Mouse (Mus musculus): ENCODE measurements around the gene Tmem108. TPM values are rescaled to one million over a fixed set of nuclear protein-coding genes. Genes with fewer than 3 reads are reported as not detected.

Gene Tmem108
- polyA plus RNA-seq, 1 experiment from 2014 or later, result 12.0 TPM

DNA sequence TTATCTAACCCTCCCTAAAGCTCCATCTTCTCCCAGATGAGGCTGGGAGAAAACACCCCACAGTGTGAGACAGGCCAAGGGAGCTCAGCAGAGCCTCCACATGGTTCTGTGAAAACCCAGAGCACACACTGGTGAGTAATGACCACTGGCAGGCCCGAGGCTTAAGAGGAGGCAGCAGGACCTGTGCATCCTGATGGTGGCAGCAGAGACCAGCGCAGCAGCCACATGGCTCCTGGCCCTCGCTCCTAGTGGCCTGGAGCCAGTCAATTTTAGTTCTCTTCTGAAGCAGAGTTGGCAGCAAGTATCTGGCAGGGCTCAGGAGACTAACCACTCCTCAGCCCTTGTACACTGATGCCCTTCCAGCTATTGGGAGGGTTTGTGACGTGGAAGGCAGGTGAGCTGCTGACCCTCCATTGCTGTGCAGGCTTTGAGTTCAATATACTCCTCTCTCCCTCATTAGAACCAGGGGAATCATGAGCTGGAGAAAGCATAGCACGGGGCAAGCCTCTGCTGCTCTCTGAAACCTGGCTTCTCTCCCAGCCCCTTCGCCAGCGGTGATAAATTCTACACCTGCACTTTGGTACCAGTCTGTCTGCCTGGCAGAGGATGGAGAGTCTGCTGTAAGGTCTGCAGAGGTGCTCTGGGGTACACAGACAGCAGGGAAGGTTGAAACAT lies 267.2 kb downstream of the Tmem108 start:
- Histone ChIP-seq H3K27ac (ENCODE audit: low read depth, low read length) (no peak overlapping the region), H3K9ac (ENCODE audit: low read length) (no peak overlapping the region), H3K36me3 (ENCODE audit: control insufficient read depth, insufficient read depth, low read length) (no peaks in the 10 kb centered on the region), H3K9me3 (ENCODE audit: control insufficient read depth, low read length) (no peaks in the 10 kb centered on the region), H3K4me3 (ENCODE audit: low read depth, low read length) (no peak overlapping the region), H3K27me3 (ENCODE audit: control insufficient read depth, insufficient read depth, low read length) (no peaks in the 10 kb centered on the region; the same call in 1 of the 2 replicates), H3K4me1 (ENCODE audit: control insufficient read depth, insufficient read depth, low read length) (no peaks in the 10 kb centered on the region), H3K4me2 (no peak overlapping the region)
- WGBS, result 38% methylated on average over 7 of the region's 7 CpGs
- DNase-seq (ENCODE audit: low spot score, missing footprints) (peak; percentile 91), ATAC-seq (ENCODE audit: low FRiP score) (peak; percentile 78)

DNA sequence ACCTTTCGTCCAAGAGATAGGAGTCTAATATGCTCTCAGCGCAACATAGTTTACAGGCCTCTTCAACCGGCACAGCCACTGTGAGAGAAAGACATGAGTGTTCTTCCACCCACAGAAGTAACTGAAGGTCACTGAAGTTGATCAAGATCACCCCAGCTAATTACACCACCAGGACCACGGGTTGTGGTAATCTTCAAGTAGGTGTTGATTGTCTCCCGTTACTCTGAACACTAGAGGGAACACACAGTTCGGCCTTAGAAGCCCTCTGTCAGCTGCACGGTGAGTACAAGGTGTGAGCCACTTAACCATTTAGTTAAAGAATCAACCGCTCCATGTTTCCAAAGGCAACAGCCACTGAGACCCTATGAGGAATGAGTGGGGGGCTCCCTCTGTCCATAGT lies 269.7 kb downstream of the Tmem108 start:
- 86% methylated on average over 8 of the region's 8 CpGs for WGBS
- no peak for ATAC-seq (ENCODE audit: low FRiP score)

DNA sequence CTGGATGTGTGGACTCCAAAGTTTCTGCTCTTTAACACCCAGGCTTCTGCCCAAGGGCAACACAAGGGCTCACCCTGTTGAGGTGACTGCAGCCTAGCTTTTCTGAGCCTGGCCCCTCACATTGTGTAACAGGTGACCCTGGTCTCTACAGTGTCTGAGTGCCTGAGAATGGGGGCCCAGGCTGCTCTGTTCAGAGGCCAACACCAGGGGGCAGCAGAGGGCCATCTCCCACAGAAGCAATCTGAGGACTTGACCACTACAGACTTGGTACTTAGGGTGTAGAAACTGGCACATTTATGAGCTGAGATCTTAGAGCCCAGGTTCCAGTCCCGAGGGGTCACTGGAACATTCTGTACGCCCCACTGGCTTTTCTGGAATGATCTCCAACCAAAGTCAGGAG lies 271.2 kb downstream of the Tmem108 start:
- no peaks in the 10 kb centered on the region for H3K9me3 ChIP-seq (ENCODE audit: control insufficient read depth, low read length)
- H3K27me3 ChIP-seq (ENCODE audit: control insufficient read depth, insufficient read depth, low read length), result no peaks in the 10 kb centered on the region
- H3K4me1 ChIP-seq (ENCODE audit: control insufficient read depth, insufficient read depth, low read length), result no peaks in the 10 kb centered on the region
- peak; percentile 73 for ATAC-seq (ENCODE audit: low FRiP score)
- no peak overlapping the region for H3K4me2 ChIP-seq
- H3K36me3 ChIP-seq (ENCODE audit: control insufficient read depth, insufficient read depth, low read length), result no peaks in the 10 kb centered on the region
- H3K4me3 ChIP-seq (ENCODE audit: low read depth, low read length), result no peak overlapping the region
- H3K9ac ChIP-seq (ENCODE audit: low read length), result no peak overlapping the region
- peak; percentile 99 for DNase-seq (ENCODE audit: low spot score, missing footprints)
- WGBS, result 20% methylated on average over 2 of the region's 2 CpGs
- no peak overlapping the region for H3K27ac ChIP-seq (ENCODE audit: low read depth, low read length)

More for the DNA sequence above, 269.7 kb downstream of the Tmem108 start:
- Histone ChIP-seq H3K4me3 (ENCODE audit: low read depth, low read length) (no peak overlapping the region), H3K4me2 (no peak overlapping the region), H3K27me3 (ENCODE audit: control insufficient read depth, insufficient read depth, low read length) (no peaks in the 10 kb centered on the region), H3K4me1 (ENCODE audit: control insufficient read depth, insufficient read depth, low read length) (no peaks in the 10 kb centered on the region), H3K36me3 (ENCODE audit: control insufficient read depth, insufficient read depth, low read length) (no peaks in the 10 kb centered on the region), H3K9me3 (ENCODE audit: control insufficient read depth, low read length) (no peaks in the 10 kb centered on the region), H3K9ac (ENCODE audit: low read length) (no peak overlapping the region), H3K27ac (ENCODE audit: low read depth, low read length) (no peak overlapping the region)
- no peak for DNase-seq (ENCODE audit: low spot score, missing footprints)

DNA sequence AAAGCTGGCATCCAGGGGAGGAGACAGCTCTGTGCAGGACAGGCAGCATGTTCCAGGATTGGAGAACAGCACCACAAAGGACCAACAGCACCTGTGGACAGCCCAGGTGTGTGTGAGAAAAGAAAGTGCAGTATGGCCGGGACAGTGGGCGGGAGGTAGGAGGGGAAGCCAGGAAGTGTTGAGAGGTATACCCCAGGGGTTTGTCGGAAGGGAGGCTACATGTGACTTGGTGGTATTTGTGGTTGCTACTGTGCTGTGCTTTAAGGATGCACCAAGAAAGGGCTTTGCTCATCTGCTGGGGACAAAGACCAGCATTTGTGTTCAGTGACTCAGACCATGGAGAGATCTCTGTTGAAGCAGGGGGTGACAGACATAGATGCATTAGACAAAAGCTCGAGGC lies 271.8 kb downstream of the Tmem108 start:
- no peak for ATAC-seq (ENCODE audit: low FRiP score)
- 79% methylated on average over 4 of the region's 4 CpGs for WGBS
- H3K27ac ChIP-seq (ENCODE audit: low read depth, low read length), result no peak overlapping the region

DNA sequence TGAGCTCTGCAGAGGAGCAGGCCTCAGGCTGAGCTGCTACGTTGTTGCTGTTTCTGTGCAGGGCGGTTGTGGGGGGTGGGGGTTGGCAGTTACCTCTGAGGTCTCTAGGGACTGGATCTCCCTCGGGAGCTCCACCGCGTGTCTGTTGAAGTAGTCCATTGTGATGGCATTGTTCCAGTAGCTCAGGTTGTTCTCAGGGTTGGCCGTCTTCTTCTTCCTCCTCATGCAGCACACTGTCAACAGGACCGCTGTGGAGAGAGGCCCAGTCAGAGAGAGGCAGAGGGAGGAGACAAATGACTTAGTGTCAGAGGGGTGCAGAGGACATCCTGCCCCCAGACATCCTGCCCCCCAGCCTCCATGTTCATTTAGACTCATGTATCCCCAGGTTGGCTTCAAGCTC lies 272.5 kb downstream of the Tmem108 start:
- ATAC-seq (ENCODE audit: low FRiP score) (no peak), DNase-seq (ENCODE audit: low spot score, missing footprints) (no peak)
- 51% methylated on average over 7 of the region's 7 CpGs for WGBS
- H3K9ac ChIP-seq (ENCODE audit: low read length), result no peak overlapping the region
- H3K9me3 ChIP-seq (ENCODE audit: control insufficient read depth, low read length), result no peaks in the 10 kb centered on the region
- no peak overlapping the region for H3K4me3 ChIP-seq (ENCODE audit: low read depth, low read length)
- no peak overlapping the region for H3K4me2 ChIP-seq
- no peaks in the 10 kb centered on the region for H3K27me3 ChIP-seq (ENCODE audit: control insufficient read depth, insufficient read depth, low read length)
- H3K27ac ChIP-seq (ENCODE audit: low read depth, low read length), result no peak overlapping the region
- H3K4me1 ChIP-seq (ENCODE audit: control insufficient read depth, insufficient read depth, low read length), result no peaks in the 10 kb centered on the region
- H3K36me3 ChIP-seq (ENCODE audit: control insufficient read depth, insufficient read depth, low read length), result no peaks in the 10 kb centered on the region

More for the DNA sequence above, 271.8 kb downstream of the Tmem108 start:
- no peaks in the 10 kb centered on the region for H3K36me3 ChIP-seq (ENCODE audit: control insufficient read depth, insufficient read depth, low read length)
- no peaks in the 10 kb centered on the region for H3K4me1 ChIP-seq (ENCODE audit: control insufficient read depth, insufficient read depth, low read length)
- no peaks in the 10 kb centered on the region for H3K9me3 ChIP-seq (ENCODE audit: control insufficient read depth, low read length)
- H3K9ac ChIP-seq (ENCODE audit: low read length), result no peak overlapping the region
- no peak overlapping the region for H3K4me2 ChIP-seq
- H3K4me3 ChIP-seq (ENCODE audit: low read depth, low read length), result no peak overlapping the region
- H3K27me3 ChIP-seq (ENCODE audit: control insufficient read depth, insufficient read depth, low read length), result no peaks in the 10 kb centered on the region
- no peak for DNase-seq (ENCODE audit: low spot score, missing footprints)

DNA sequence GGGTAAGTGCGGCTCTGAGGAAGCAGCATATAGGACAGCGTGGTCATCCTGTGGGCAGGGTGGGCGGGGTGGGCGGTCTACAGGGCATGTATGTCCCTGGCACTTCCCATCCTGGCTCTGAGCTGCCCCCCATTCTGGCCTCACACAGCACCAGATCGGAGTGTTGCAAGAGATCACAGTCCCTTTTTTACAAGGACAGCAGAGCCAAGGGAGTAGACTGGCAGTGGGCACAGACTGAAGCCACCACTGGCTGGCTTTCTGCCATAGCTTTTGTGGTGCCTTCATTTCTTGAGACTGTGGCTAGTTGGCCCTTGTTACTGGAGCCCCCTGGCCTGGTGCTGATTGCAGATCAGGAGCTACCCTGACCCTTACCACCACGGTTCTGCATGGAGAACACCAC lies 275.4 kb downstream of the Tmem108 start:
- Histone ChIP-seq H3K9me3 (ENCODE audit: control insufficient read depth, low read length) (no peaks in the 10 kb centered on the region), H3K36me3 (ENCODE audit: control insufficient read depth, insufficient read depth, low read length) (no peaks in the 10 kb centered on the region), H3K27me3 (ENCODE audit: control insufficient read depth, insufficient read depth, low read length) (no peaks in the 10 kb centered on the region), H3K4me3 (ENCODE audit: low read depth, low read length) (no peak overlapping the region), H3K4me1 (ENCODE audit: control insufficient read depth, insufficient read depth, low read length) (no peaks in the 10 kb centered on the region), H3K27ac (ENCODE audit: low read depth, low read length) (no peak overlapping the region), H3K9ac (ENCODE audit: low read length) (no peak overlapping the region), H3K4me2 (no peak overlapping the region)
- WGBS, result 91% methylated on average over 6 of the region's 6 CpGs
- no peak for DNase-seq (ENCODE audit: low spot score, missing footprints)
- ATAC-seq (ENCODE audit: low FRiP score), result no peak

DNA sequence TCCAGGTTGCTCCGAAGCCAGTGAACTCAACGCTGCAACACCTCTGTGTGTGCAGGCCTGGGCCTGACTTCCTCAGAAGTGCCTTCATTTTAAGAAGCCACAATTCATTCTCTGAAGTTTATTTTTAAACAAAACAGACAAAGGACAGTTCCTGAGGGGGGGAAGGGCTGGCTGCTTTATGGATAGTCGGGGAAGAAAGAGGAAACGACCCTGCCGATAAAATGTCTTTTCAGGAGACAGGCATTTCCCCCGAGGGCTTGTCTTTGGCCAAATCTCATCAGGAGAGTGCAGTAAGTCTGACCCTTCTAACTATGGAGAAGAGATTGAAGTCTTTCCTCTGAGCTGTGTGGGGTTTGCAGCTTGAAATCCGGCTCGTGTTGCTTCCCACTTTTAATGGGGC lies 276.0 kb downstream of the Tmem108 start:
- Histone ChIP-seq H3K4me3 (ENCODE audit: low read depth, low read length) (no peak overlapping the region), H3K9me3 (ENCODE audit: control insufficient read depth, low read length) (no peaks in the 10 kb centered on the region), H3K4me2 (no peak overlapping the region), H3K27me3 (ENCODE audit: control insufficient read depth, insufficient read depth, low read length) (no peaks in the 10 kb centered on the region), H3K36me3 (ENCODE audit: control insufficient read depth, insufficient read depth, low read length) (no peaks in the 10 kb centered on the region), H3K4me1 (ENCODE audit: control insufficient read depth, insufficient read depth, low read length) (peaks cover 4% of the 10 kb centered on the region; the same call in 1 of the 2 replicates), H3K27ac (ENCODE audit: low read depth, low read length) (no peak overlapping the region), H3K9ac (ENCODE audit: low read length) (no peak overlapping the region)
- ATAC-seq (ENCODE audit: low FRiP score) (no peak), DNase-seq (ENCODE audit: low spot score, missing footprints) (no peak)
- WGBS, result 56% methylated on average over 8 of the region's 8 CpGs

DNA sequence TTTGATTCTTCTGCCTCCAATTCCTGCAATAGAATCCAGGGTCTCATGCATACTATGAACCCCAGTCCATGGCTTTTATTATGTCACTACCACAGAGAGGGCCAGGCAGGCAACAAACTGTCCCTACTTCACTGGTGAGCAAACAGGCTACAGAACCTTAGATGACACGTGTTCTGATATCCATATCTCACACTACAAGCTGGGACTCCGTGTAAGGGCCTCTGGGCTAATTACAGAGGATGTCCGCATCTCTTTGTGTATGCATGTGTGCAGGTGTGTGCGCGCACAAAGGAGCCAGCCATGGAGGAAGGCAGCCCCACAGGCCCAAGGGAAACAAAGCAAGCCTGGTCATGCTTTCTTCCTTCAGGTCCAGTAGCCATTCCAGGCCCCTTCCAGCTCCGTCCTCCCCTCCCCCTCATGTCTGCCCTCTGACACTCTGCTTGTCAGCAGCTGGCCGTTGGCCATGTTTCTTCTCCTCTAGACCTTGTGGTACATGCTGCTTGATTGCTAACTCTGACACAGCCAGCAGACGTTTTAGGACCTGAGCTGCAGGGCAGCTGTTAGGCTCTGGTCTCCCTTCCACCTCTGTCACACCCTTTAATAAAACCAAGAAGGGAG lies 280.9 kb downstream of the Tmem108 start:
- Histone ChIP-seq H3K9me3 (ENCODE audit: control insufficient read depth, low read length) (no peaks in the 10 kb centered on the region), H3K9ac (ENCODE audit: low read length) (no peak overlapping the region), H3K4me1 (ENCODE audit: control insufficient read depth, insufficient read depth, low read length) (peaks cover 4% of the 10 kb centered on the region; the same call in 1 of the 2 replicates), H3K36me3 (ENCODE audit: control insufficient read depth, insufficient read depth, low read length) (no peaks in the 10 kb centered on the region), H3K27ac (ENCODE audit: low read depth, low read length) (peak overlapping the region; percentile 8; the same call in 1 of the 2 replicates), H3K27me3 (ENCODE audit: control insufficient read depth, insufficient read depth, low read length) (no peaks in the 10 kb centered on the region), H3K4me2 (no peak overlapping the region), H3K4me3 (ENCODE audit: low read depth, low read length) (no peak overlapping the region)
- ATAC-seq (ENCODE audit: low FRiP score) (peak; percentile 42; the same call in 1 of the 2 replicates), DNase-seq (ENCODE audit: low spot score, missing footprints) (no peak)
- WGBS, result 60% methylated on average over 8 of the region's 8 CpGs

DNA sequence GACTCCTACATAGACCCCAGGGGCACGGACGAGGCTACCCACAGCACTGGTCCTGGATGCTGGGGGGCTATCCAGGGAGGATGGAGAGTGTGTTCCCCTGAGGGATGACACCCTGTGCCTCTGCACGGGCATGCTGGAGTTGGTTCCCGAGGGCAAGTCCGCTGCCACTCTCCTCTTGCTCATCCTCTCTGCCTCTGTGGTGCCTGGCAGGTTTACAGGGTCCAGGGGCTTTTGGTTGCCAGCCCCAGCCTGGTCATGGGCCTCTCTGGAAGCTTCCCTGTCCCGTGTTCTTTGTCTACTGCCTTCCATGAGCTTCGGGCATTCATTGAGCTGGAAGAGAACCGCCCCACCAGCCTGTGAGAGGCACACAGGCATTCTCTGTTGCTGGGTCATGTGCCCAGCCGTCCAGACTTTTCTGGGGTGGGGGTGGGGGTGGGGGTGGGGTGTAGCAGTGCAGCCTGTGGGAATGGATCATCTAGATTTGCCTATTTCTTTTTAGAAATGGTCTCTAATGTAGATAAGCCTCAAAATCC lies 281.5 kb downstream of the Tmem108 start, which contains the start of gene Bfsp2:
Gene Bfsp2, minus strand, starts transcription at position 377 of the 533 bp plus-strand sequence.
- peak within 1 kb of the TSS; percentile 8; the same call in 1 of the 2 replicates for H3K27ac ChIP-seq (ENCODE audit: low read depth, low read length)
- no peak for ATAC-seq (ENCODE audit: low FRiP score)
- no peak for DNase-seq (ENCODE audit: low spot score, missing footprints)
- H3K27me3 ChIP-seq (ENCODE audit: control insufficient read depth, insufficient read depth, low read length), result no peaks in the 10 kb centered on the region
- H3K4me2 ChIP-seq, result no peak within 1 kb of the TSS
- no peaks in the 10 kb centered on the region for H3K36me3 ChIP-seq (ENCODE audit: control insufficient read depth, insufficient read depth, low read length)
- peaks cover 4% of the 10 kb centered on the region; the same call in 1 of the 2 replicates for H3K4me1 ChIP-seq (ENCODE audit: control insufficient read depth, insufficient read depth, low read length)
- no peak within 1 kb of the TSS for H3K4me3 ChIP-seq (ENCODE audit: low read depth, low read length)
- H3K9me3 ChIP-seq (ENCODE audit: control insufficient read depth, low read length), result no peaks in the 10 kb centered on the region
- no peak within 1 kb of the TSS for H3K9ac ChIP-seq (ENCODE audit: low read length)
- WGBS, result 77% methylated on average over 9 of the region's 9 CpGs
